Mouse (Mus musculus) hindbrain, embryonic 12.5 days (tissue): Measurements from ENCODE around the gene Adgrg2. TPM values are rescaled to one million over a fixed set of nuclear protein-coding genes. Genes with fewer than 3 reads are reported as not detected.

Source experiments
- ATAC-seq: fragments of 200-750 bp; cut with Nextera tagmentation; 2 replicates; pipeline ENCODE4 v1.8.0; 2017; ENCODE audit warnings: moderate TSS enrichment; ENCODE audit not compliant: low FRiP score
- H3K27ac ChIP-seq: fragments of 300-500 bp; sonication (generic); 2 replicates; pipeline ENCODE4 v1.5.1; 2016; ENCODE audit warnings: mild to moderate bottlenecking
- H3K27me3 ChIP-seq: fragments of 300-500 bp; sonication (generic); 2 replicates; pipeline ENCODE4 v1.6.1; 2016; ENCODE audit warnings: mild to moderate bottlenecking
- H3K36me3 ChIP-seq: fragments of 300-500 bp; sonication (generic); 2 replicates; pipeline ENCODE4 v1.6.1; 2016; ENCODE audit warnings: mild to moderate bottlenecking
- H3K4me1 ChIP-seq: fragments of 300-500 bp; sonication (generic); 2 replicates; pipeline ENCODE4 v1.6.1; 2016
- H3K4me2 ChIP-seq: fragments of 300-500 bp; sonication (generic); replicated peaks from 2 replicates; pipeline ENCODE4 v1.6.1; 2016; ENCODE audit warnings: mild to moderate bottlenecking
- H3K4me3 ChIP-seq: fragments of 300-500 bp; sonication (generic); 2 replicates; pipeline ENCODE4 v1.5.1; 2016; ENCODE audit warnings: mild to moderate bottlenecking
- H3K9ac ChIP-seq: fragments of 300-500 bp; sonication (generic); 2 replicates; pipeline ENCODE4 v1.6.1; 2016; ENCODE audit warnings: mild to moderate bottlenecking, moderate library complexity
- H3K9me3 ChIP-seq: fragments of 300-500 bp; sonication (generic); replicated peaks from 2 replicates; pipeline ENCODE4 v1.6.1; 2016; ENCODE audit warnings: mild to moderate bottlenecking
- WGBS: fragments of 180-500 bp; shearing (Covaris S2); methylation state at CpG from one replicate; pipeline ENCODE4 v1.1.7; 2016; 5-methylcytosine and 5-hydroxymethylcytosine counted together
- polyA plus RNA-seq: library from polyadenylated mRNA; unstranded; fragments of >200 nt; fragmentation: Nextera tagmentation; extraction: Ambion mirVana; gene quantifications from 2 replicates; pipeline ENCODE4 v1.2.1, GENCODE M21; 2016

The Adgrg2 gene
- 1.8 TPM in 2 replicates for polyA plus RNA-seq

- H3K27me3 ChIP-seq: peaks cover 40% of the 10 kb centered on the region
- ATAC-seq: peak; percentile 76
- WGBS: 13% methylated on average over 34 of the region's 42 CpGs
- no peaks in the 10 kb centered on the region for H3K36me3 ChIP-seq
- H3K4me1 ChIP-seq: no peaks in the 10 kb centered on the region
- no peak within 1 kb of the TSS for H3K27ac ChIP-seq
- H3K9me3 ChIP-seq: no peaks in the 10 kb centered on the region
- H3K4me2 ChIP-seq: peak within 1 kb of the TSS; percentile 70
- peak within 1 kb of the TSS; percentile 47 for H3K4me3 ChIP-seq
- peak within 1 kb of the TSS; percentile 50 for H3K9ac ChIP-seq
These were observed at the start of gene Adgrg2 for GRCm38 (mm10) chrX:160390464-160390956. Gene Adgrg2, plus strand, starts transcription at chrX:160390690.

DNA sequence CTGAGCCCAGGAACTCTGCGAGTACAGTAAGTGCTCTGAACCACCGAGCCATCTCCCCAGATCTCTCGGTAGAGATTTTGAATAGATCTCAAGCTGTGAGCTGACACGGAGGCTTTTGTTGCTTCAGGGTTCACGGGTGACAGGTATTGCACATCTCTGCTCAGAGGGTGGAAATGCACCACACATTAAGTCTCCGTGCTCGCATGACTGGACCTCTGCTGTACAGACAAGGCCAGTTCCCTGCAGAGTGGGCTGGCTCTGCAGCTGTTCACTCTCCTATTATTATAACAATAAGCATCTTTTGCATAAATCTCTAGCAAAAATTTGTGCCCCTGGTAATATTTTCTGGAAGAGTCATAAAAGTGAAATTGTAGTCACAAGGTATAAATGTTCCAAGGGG is 39.5 kb upstream of the Adgrg2 start:
- Histone ChIP-seq H3K36me3 (no peaks in the 10 kb centered on the region), H3K4me1 (no peaks in the 10 kb centered on the region), H3K4me3 (no peak overlapping the region), H3K27ac (no peak overlapping the region), H3K9me3 (no peaks in the 10 kb centered on the region), H3K9ac (no peak overlapping the region), H3K4me2 (no peak overlapping the region), H3K27me3 (peaks cover 27% of the 10 kb centered on the region)
- ATAC-seq: no peak; the same call in 1 of the 2 replicates
- 37% methylated on average over 7 of the region's 7 CpGs for WGBS

DNA sequence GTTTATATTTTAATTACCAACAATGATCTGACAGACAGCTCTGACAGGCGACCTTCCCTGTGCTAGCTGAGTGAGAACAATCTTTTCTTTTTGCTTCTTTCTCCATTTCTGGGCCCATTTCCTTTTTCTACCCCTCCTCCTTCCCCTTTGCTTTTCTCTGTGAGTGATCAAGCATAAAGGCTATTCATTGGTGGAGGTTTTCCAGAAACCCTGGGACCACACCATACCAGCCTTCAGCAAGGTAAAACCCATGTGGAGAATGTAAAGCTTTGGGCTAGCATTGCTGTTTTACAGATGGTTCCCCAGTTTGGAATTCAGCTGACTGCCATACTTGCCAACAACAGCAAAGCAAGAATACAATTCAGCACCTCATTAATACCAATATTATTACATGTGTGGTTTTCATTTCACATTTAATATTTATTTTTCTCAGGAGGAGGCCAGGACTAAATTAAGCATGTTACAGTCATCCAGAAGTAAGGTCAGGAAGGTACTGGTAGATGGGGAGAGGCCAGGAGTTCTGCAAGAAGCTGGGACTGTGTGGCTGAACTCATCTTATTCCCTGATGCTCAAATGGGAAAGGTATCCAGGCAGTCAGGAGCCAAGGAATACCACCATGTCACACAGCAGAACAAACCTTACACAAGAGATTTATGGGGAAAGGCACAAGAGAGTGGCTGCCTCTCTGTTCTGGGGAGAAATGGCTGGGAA is 38.4 kb upstream of the Adgrg2 start:
- no peak for ATAC-seq
- Histone ChIP-seq H3K4me3 (no peak overlapping the region), H3K27ac (no peak overlapping the region), H3K36me3 (no peaks in the 10 kb centered on the region), H3K4me1 (no peaks in the 10 kb centered on the region), H3K9me3 (no peaks in the 10 kb centered on the region), H3K27me3 (peaks cover 27% of the 10 kb centered on the region), H3K4me2 (no peak overlapping the region), H3K9ac (no peak overlapping the region)
- WGBS: 26% methylated on average over 1 of the region's 1 CpGs

DNA sequence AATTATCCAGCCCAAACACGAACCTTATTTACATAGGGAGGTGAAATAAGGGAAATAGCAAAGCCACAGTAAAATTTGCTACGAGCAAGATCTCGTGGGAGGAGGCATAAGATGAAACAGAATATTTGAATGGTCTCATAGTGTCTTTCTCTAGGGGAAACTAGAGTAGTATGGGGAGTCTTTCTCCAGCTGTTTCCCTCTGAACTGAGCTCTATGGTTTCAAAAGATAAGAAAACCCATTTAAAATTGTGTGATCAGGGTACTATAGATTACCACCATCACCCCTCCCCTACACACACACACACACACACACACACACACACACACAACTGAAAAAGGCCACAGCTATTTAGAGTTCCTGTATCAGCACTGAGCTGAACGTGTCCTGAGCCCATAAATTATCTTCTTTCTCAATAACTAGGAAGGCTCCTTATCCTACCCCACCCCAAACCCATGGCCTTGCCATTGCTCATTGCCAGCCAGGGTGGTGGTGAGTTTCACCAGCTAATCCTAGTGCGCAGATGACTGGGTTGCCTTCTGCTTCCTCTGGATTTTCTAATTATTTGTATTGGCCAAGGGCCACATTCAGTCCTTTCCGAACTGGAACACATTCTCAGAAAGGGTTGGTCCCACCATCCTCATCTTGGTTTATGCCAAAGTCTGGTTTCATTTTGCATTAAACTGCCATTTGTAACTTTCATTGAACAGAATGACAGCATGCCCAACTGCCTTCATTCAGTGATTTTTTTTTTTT is 5.6 kb upstream of the Adgrg2 start:
- Histone ChIP-seq H3K4me3 (no peak overlapping the region), H3K4me2 (no peak overlapping the region), H3K27me3 (peaks cover 26% of the 10 kb centered on the region), H3K27ac (no peak overlapping the region), H3K9me3 (no peaks in the 10 kb centered on the region), H3K4me1 (no peaks in the 10 kb centered on the region), H3K36me3 (no peaks in the 10 kb centered on the region), H3K9ac (no peak overlapping the region)
- ATAC-seq: no peak
- 85% methylated on average over 6 of the region's 6 CpGs for WGBS

DNA sequence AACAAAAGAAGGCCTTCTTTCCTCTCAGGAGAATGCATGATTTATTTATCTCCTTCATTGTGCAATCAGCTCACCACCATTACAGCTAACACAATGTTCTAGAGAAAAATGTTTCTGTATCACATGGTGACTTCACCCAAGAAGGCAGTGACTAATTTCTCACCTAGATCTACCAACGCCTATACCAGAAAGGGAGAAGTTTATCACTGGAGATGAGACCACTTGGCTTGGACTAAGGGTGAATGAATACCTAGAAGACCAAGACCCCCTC is 5.1 kb upstream of the Adgrg2 start:
- Histone ChIP-seq H3K36me3 (no peaks in the 10 kb centered on the region), H3K9me3 (no peaks in the 10 kb centered on the region), H3K9ac (no peak overlapping the region), H3K4me2 (no peak overlapping the region), H3K4me1 (no peaks in the 10 kb centered on the region), H3K27ac (no peak overlapping the region), H3K27me3 (peaks cover 31% of the 10 kb centered on the region), H3K4me3 (no peak overlapping the region)
- ATAC-seq: no peak
- 81% methylated on average over 1 of the region's 1 CpGs for WGBS

GRCm38 (mm10) chrX:160412930-160413453 is 22.5 kb downstream of the Adgrg2 start:
- Histone ChIP-seq H3K9me3 (no peaks in the 10 kb centered on the region), H3K36me3 (no peaks in the 10 kb centered on the region), H3K4me2 (no peak overlapping the region), H3K27ac (no peak overlapping the region), H3K4me1 (no peaks in the 10 kb centered on the region), H3K27me3 (peaks cover 20% of the 10 kb centered on the region), H3K9ac (no peak overlapping the region), H3K4me3 (no peak overlapping the region)
- WGBS: 83% methylated on average over 4 of the region's 4 CpGs
- ATAC-seq: no peak

DNA sequence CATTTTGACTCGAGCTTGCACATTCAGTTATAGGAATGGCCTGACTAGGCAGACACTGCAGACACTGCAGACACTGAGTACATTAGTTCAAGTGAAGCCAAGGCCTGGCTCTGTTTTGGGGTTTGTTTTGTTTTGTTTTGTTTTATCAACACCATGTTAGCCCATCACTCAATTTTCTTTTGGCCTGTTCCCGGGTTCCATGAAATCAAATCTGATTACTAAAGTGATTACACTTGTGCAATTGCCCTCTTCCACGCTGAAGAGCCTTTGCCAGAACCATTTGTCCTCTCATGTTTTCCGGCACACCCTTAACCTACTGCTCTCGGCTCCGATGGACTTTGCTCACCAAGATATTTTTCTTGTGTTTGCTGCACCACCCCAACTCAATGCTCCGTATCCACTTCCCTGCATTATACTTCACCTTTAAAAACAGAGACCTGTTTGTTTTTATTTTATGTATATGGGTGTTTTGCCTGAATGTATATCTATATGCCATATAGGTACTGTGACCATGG is 23.4 kb downstream of the Adgrg2 start:
- WGBS: 89% methylated on average over 7 of the region's 7 CpGs
- Histone ChIP-seq H3K9ac (no peak overlapping the region), H3K4me1 (no peaks in the 10 kb centered on the region), H3K27ac (no peak overlapping the region), H3K9me3 (no peaks in the 10 kb centered on the region), H3K27me3 (peaks cover 19% of the 10 kb centered on the region; the same call in 1 of the 2 replicates), H3K4me3 (no peak overlapping the region), H3K36me3 (no peaks in the 10 kb centered on the region), H3K4me2 (no peak overlapping the region)
- no peak for ATAC-seq

DNA sequence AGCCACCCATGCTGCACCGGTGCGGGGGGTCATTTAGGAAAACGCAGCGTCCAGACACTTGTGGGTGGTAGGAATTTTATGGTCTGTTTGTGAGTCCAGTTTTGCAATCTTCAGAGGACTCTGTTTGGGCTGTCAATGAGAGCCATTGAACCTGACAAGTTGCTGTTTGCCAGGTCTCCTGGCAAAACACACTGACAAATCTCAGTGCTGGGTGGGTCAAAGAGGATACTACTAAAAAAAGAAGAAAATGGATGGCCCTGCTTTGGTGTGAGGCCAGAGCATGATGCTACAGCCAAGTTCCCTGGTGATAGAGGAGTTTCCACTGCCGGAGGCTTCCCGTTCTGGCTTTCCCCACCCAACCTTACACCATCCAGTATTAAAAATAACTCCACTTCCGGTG is 27.9 kb downstream of the Adgrg2 start:
- no peaks in the 10 kb centered on the region for H3K36me3 ChIP-seq
- H3K27ac ChIP-seq: no peak overlapping the region
- H3K4me2 ChIP-seq: no peak overlapping the region
- no peaks in the 10 kb centered on the region for H3K4me1 ChIP-seq
- WGBS: 77% methylated on average over 7 of the region's 7 CpGs
- H3K27me3 ChIP-seq: peaks cover 12% of the 10 kb centered on the region
- H3K9ac ChIP-seq: no peak overlapping the region
- H3K4me3 ChIP-seq: no peak overlapping the region
- no peaks in the 10 kb centered on the region for H3K9me3 ChIP-seq
- ATAC-seq: no peak

DNA sequence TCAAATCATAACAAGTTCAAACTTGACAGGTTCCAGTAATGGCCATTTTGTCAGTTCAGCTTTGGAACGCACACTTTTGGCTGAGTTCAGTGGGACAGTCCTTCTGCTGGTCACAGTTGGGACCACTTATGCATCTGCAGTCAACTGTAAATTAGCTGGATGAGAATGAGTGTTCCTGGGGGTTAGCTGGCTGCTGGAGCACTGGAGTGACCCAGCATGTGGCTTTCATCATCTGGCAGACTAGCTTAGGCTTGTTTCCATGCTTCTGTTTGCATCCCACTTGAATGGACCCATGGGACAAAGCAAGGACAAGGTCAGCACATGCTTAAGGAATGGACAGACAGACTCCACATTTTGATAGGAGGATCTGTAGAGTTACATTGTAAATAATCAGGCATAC is 33.2 kb downstream of the Adgrg2 start:
- Histone ChIP-seq H3K9me3 (no peaks in the 10 kb centered on the region), H3K4me2 (no peak overlapping the region), H3K4me1 (no peaks in the 10 kb centered on the region), H3K9ac (no peak overlapping the region), H3K4me3 (no peak overlapping the region), H3K27me3 (peaks cover 28% of the 10 kb centered on the region), H3K36me3 (no peaks in the 10 kb centered on the region), H3K27ac (no peak overlapping the region)
- ATAC-seq: no peak
- 79% methylated on average over 1 of the region's 1 CpGs for WGBS

GRCm38 (mm10) chrX:160426486-160426885 is 36.0 kb downstream of the Adgrg2 start:
- Histone ChIP-seq H3K4me3 (no peak overlapping the region), H3K9me3 (no peaks in the 10 kb centered on the region), H3K27ac (no peak overlapping the region), H3K4me2 (no peak overlapping the region), H3K4me1 (no peaks in the 10 kb centered on the region), H3K27me3 (peaks cover 28% of the 10 kb centered on the region), H3K36me3 (no peaks in the 10 kb centered on the region), H3K9ac (no peak overlapping the region)
- no peak for ATAC-seq
- 50% methylated on average over 1 of the region's 1 CpGs for WGBS

- H3K4me1 ChIP-seq: no peaks in the 10 kb centered on the region
- H3K9ac ChIP-seq: no peak overlapping the region
- no peak for ATAC-seq
- H3K4me3 ChIP-seq: no peak overlapping the region
- no peaks in the 10 kb centered on the region for H3K9me3 ChIP-seq
- no peak overlapping the region for H3K27ac ChIP-seq
- no peaks in the 10 kb centered on the region for H3K36me3 ChIP-seq
- peaks cover 28% of the 10 kb centered on the region for H3K27me3 ChIP-seq
- WGBS: 82% methylated on average over 1 of the region's 1 CpGs
- no peak overlapping the region for H3K4me2 ChIP-seq
These were observed 36.4 kb downstream of the Adgrg2 start for GRCm38 (mm10) chrX:160426930-160427329.

GRCm38 (mm10) chrX:160432192-160432591 is 41.7 kb downstream of the Adgrg2 start:
- no peaks in the 10 kb centered on the region for H3K4me1 ChIP-seq
- H3K4me2 ChIP-seq: no peak overlapping the region
- H3K27ac ChIP-seq: no peak overlapping the region
- no peaks in the 10 kb centered on the region for H3K9me3 ChIP-seq
- no peak for ATAC-seq
- H3K27me3 ChIP-seq: peaks cover 4% of the 10 kb centered on the region
- WGBS: 94% methylated on average over 7 of the region's 7 CpGs
- no peak overlapping the region for H3K4me3 ChIP-seq
- no peak overlapping the region for H3K9ac ChIP-seq
- H3K36me3 ChIP-seq: no peaks in the 10 kb centered on the region
